Mouse (Mus musculus) cerebellum, adult 2 months (tissue): ENCODE results near the gene Dner.

Experiments
- CTCF ChIP-seq: fragments of 200-500 bp; IDR thresholded peaks from 2 replicates; pipeline ENCODE4 v1.5.1; 2011; ENCODE audit warnings: low read depth, mild to moderate bottlenecking, control low read depth, low read length, moderate library complexity, borderline replicate concordance; ENCODE audit not compliant: insufficient read depth
- POLR2A ChIP-seq: fragments of 200-500 bp; IDR thresholded peaks from 2 replicates; pipeline ENCODE4 v1.6.1; 2011; ENCODE audit warnings: low read length, control low read depth, borderline replicate concordance; ENCODE audit not compliant: insufficient read depth

DNA sequence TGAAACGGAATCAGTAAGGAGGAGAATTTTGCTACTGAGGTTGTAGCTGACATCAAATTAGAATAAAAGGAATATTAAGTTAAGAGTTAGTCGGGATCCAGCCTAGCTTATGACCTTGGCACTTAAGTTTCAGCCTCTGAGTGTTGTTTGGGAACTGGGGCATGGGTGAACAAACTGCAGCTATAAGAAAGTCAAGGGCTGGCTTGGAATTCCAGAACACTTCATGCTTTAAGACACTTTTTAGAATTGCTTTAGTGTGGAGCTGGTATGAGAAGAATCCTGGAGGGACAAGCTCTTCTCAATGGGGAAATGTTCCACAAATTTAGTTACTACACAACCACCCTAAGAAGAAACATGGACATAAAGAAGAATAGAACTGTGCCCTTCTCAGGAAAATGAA, 223.8 kb downstream of the Dner start:
- TF ChIP-seq CTCF (no peak), POLR2A (no peak)
